Comparison of ENCODE assay signal across 31 mouse cellular contexts in the genomic region with DNA sequence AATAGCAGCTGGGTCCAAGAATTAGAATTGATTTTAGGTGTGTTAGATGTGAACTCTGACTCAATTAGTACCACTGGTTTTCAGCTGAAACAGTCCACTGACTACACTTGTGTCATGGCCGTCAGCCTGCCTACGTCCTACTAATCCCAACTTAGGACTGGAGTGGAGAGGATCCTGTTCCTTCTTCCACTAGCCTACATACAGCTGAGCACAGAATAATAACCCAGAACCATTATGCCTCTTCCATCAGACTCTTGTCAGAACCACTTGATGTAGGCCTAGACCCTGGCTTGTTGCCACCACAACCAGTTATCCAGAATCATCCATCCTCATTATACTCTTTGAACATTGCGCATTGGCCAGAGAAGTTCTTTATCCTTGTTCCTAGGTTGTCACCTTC. TPM values are rescaled to one million over a fixed set of nuclear protein-coding genes. Genes with fewer than 3 reads are reported as not detected.
"Had no signal": no experiment of that assay in that cellular context is flagged by ENCODE, and none has a peak within 500 bp of the region (broad histone marks: within the 10 kb centered on the region; RNA-seq: fewer than 3 reads in every experiment).

No protein-coding gene starts in this region.

- ATAC-seq: hindbrain, postnatal 0 days; intestine, embryonic 16.5 days; liver, postnatal 0 days had no signal

- H3K27ac ChIP-seq: gastrocnemius, adult 2 months; heart, embryonic 10.5 days; hindbrain, embryonic 13.5 days; hindbrain, embryonic 15.5 days; hindbrain, postnatal 0 days; layer of hippocampus, adult 2 months; left cerebral cortex, adult 2 months; liver, embryonic 13.5 days; liver, embryonic 15.5 days had no signal

- DNase-seq: gastrocnemius, adult 2 months; gastrocnemius, postnatal 10 days; gastrocnemius, postnatal 25 days; heart, adult 18-20 months; heart, postnatal 14 days; heart, postnatal 36 days; kidney, adult 18-20 months; kidney, adult 8-10 months; kidney, postnatal 10 days; kidney, postnatal 25 days; kidney, postnatal 4 days; liver; liver, embryonic 13.5 days; liver, postnatal 0 days had no signal

- H3K4me3 ChIP-seq: gastrocnemius, adult 2 months; heart, embryonic 10.5 days; heart, embryonic 12.5 days; hindbrain, embryonic 13.5 days; hindbrain, embryonic 15.5 days; layer of hippocampus, adult 2 months; left cerebral cortex, adult 2 months; liver, embryonic 13.5 days; liver, embryonic 15.5 days had no signal

- H3K4me2 ChIP-seq: heart, embryonic 12.5 days; hindbrain, embryonic 13.5 days; hindbrain, embryonic 15.5 days; liver, embryonic 11.5 days; liver, embryonic 13.5 days; liver, embryonic 15.5 days had no signal

- H3K36me3 ChIP-seq: heart, embryonic 10.5 days; heart, embryonic 12.5 days; hindbrain, embryonic 13.5 days; hindbrain, embryonic 15.5 days; liver, embryonic 13.5 days; liver, embryonic 15.5 days had no signal

- H3K9me3 ChIP-seq: heart, embryonic 10.5 days; heart, embryonic 12.5 days; hindbrain, embryonic 13.5 days; hindbrain, embryonic 15.5 days; liver, embryonic 13.5 days; liver, embryonic 15.5 days had no signal

- H3K27me3 ChIP-seq: heart, embryonic 12.5 days; hindbrain, embryonic 13.5 days; hindbrain, embryonic 15.5 days had no signal

- H3K9ac ChIP-seq: heart, embryonic 12.5 days; hindbrain, embryonic 13.5 days; hindbrain, embryonic 15.5 days; liver, embryonic 13.5 days; liver, embryonic 15.5 days; liver, postnatal 0 days had no signal

RNA-seq across cellular contexts. Expression of gene Shisal2a, which starts 51.6 kb away (rescaled TPM):
- total RNA-seq: gastrocnemius, adult 2 months; gastrocnemius, postnatal 10 days; gastrocnemius, postnatal 25 days; gastrocnemius, postnatal 4 days; heart, adult 18-20 months; heart, adult 8-10 months; heart, postnatal 14 days; heart, postnatal 36 days; hematopoietic stem cell, adult 5-6 weeks; layer of hippocampus, adult 2 months; layer of hippocampus, postnatal 10 days; layer of hippocampus, postnatal 25 days; left cerebral cortex, adult 2 months; left cerebral cortex, postnatal 14 days; left cerebral cortex, postnatal 36 days had no signal
